Comparison of ENCODE assay signal across 12 mouse cellular contexts in genomic region chr2:166147930-166148651, GRCm38 (mm10). TPM values are rescaled to one million over a fixed set of nuclear protein-coding genes. Genes with fewer than 3 reads are reported as not detected.
A peak's percentile ranks its signal among the peaks of the same experiment; 100 is the strongest.
DNase-seq lines count a peak whose midpoint lies in the region; ATAC-seq and TF ChIP-seq lines count a peak whose summit lies in the region.
"Had no signal": no experiment of that assay in that cellular context is flagged by ENCODE, and none has a peak within 500 bp of the region (broad histone marks: within the 10 kb centered on the region; RNA-seq: fewer than 3 reads in every experiment).

No protein-coding gene starts in this region.

- DNase-seq in heart, postnatal 36 days: no peak
- peak; percentile 37 for DNase-seq in ovary, postnatal 36 days (ENCODE audit: low spot score)
- no peak for DNase-seq in ovary, postnatal 14 days (ENCODE audit: low spot score)
- no peak for DNase-seq in intestine, embryonic 14.5 days (ENCODE audit: low spot score)
- DNase-seq: cerebellum, adult 9-11 months; forebrain, postnatal 0 days; gastrocnemius, postnatal 36 days; thymus, adult 18-20 months had no signal

- no peak for TF ChIP-seq POLR2A in small intestine, adult 2 months (IDR thresholded peaks at IDR 0.05; ENCODE audit: low read depth, low read length)

- TF ChIP-seq CTCF in small intestine, adult 2 months (IDR thresholded peaks at IDR 0.05; ENCODE audit: extremely low read depth, insufficient read length, insufficient replicate concordance, low read depth, low read length): no peak

- intact Hi-C loops in heart, postnatal 36 days (cut with DNase I): no loop called here

- WGBS in heart, embryonic 16.5 days: 69% methylated on average over 10 of the region's 10 CpGs
- WGBS in intestine, embryonic 14.5 days: 71% methylated on average over 10 of the region's 10 CpGs
- WGBS in small intestine, adult 2 months: 31% methylated on average over 10 of the region's 10 CpGs
- WGBS in forebrain, embryonic 16.5 days: 83% methylated on average over 10 of the region's 10 CpGs

- no peak overlapping the region for H3K4me2 ChIP-seq in heart, embryonic 16.5 days (ENCODE audit: low read depth, low read length)
- H3K4me2 ChIP-seq in intestine, embryonic 14.5 days (ENCODE audit: low read length): no peak overlapping the region
- H3K4me2 ChIP-seq in forebrain, embryonic 16.5 days (ENCODE audit: low read length): no peak overlapping the region

- no peaks in the 10 kb centered on the region for H3K36me3 ChIP-seq in heart, embryonic 16.5 days (ENCODE audit: control insufficient read depth, insufficient read depth)
- peaks cover 5% of the 10 kb centered on the region; the same call in 1 of the 2 replicates for H3K36me3 ChIP-seq in intestine, embryonic 14.5 days (ENCODE audit: control insufficient read depth, insufficient read depth, low read length)
- no peaks in the 10 kb centered on the region for H3K36me3 ChIP-seq in small intestine, adult 2 months (ENCODE audit: control insufficient read depth, insufficient read depth, low read length)
- no peaks in the 10 kb centered on the region for H3K36me3 ChIP-seq in forebrain, embryonic 16.5 days (ENCODE audit: control insufficient read depth, insufficient read depth)

- no peak overlapping the region for H3K4me3 ChIP-seq in heart, embryonic 16.5 days (ENCODE audit: low read length)
- no peak overlapping the region for H3K4me3 ChIP-seq in intestine, embryonic 14.5 days (ENCODE audit: low read depth, low read length)
- no peak overlapping the region for H3K4me3 ChIP-seq in small intestine, adult 2 months (ENCODE audit: low read depth, low read length)
- H3K4me3 ChIP-seq in forebrain, embryonic 16.5 days (replicated peaks; ENCODE audit: low read length): no peak overlapping the region

- no peaks in the 10 kb centered on the region for H3K9me3 ChIP-seq in heart, embryonic 16.5 days (replicated peaks; ENCODE audit: control insufficient read depth, low read length)
- H3K9me3 ChIP-seq in intestine, embryonic 14.5 days (ENCODE audit: control insufficient read depth, low read length): no peaks in the 10 kb centered on the region
- no peaks in the 10 kb centered on the region for H3K9me3 ChIP-seq in forebrain, embryonic 16.5 days (ENCODE audit: control insufficient read depth, low read length)

- peak overlapping the region; percentile 56 for H3K27ac ChIP-seq in heart, embryonic 16.5 days (ENCODE audit: low read length)
- 0 out of 2 replicates have a peak overlapping the region, but pooled peaks have one; percentile 43 for H3K27ac ChIP-seq in intestine, embryonic 14.5 days (ENCODE audit: low read depth)
- H3K27ac ChIP-seq in small intestine, adult 2 months (ENCODE audit: insufficient read depth, low read depth, low read length): peak overlapping the region; percentile 70
- H3K27ac ChIP-seq in forebrain, embryonic 16.5 days (ENCODE audit: low read length): no peak overlapping the region

- H3K27me3 ChIP-seq in heart, embryonic 16.5 days (ENCODE audit: control insufficient read depth, insufficient read depth, low read length): no peaks in the 10 kb centered on the region
- no peaks in the 10 kb centered on the region for H3K27me3 ChIP-seq in intestine, embryonic 14.5 days (replicated peaks; ENCODE audit: control insufficient read depth, insufficient read depth, low read length)
- no peaks in the 10 kb centered on the region for H3K27me3 ChIP-seq in small intestine, adult 2 months (ENCODE audit: control insufficient read depth, insufficient read depth, low read length)
- H3K27me3 ChIP-seq in forebrain, embryonic 16.5 days (replicated peaks; ENCODE audit: control insufficient read depth, insufficient read depth, low read length): peaks cover 2% of the 10 kb centered on the region

- no peak for ATAC-seq in heart, embryonic 16.5 days (replicated peaks; ENCODE audit: extremely low read depth, insufficient read depth, low FRiP score)
- ATAC-seq in intestine, embryonic 14.5 days (replicated peaks; ENCODE audit: low FRiP score, low TSS enrichment, low read depth): no peak
- no peak for ATAC-seq in inflammation-experienced regulatory T-cells, adult 6 months
- no peak for ATAC-seq in forebrain, embryonic 16.5 days
- ATAC-seq: forebrain, postnatal 0 days had no signal

- peak overlapping the region; percentile 4; the same call in 1 of the 2 replicates for H3K9ac ChIP-seq in heart, embryonic 16.5 days (ENCODE audit: low read length)
- H3K9ac ChIP-seq in intestine, embryonic 14.5 days (ENCODE audit: low read length): no peak overlapping the region
- H3K9ac ChIP-seq in forebrain, embryonic 16.5 days (replicated peaks; ENCODE audit: low read depth, low read length): no peak overlapping the region
- H3K9ac ChIP-seq: forebrain, postnatal 0 days had no signal

- H3K4me1 ChIP-seq in heart, embryonic 16.5 days (ENCODE audit: control insufficient read depth, insufficient read depth, low read length): peaks cover 86% of the 10 kb centered on the region
- peaks cover 70% of the 10 kb centered on the region for H3K4me1 ChIP-seq in intestine, embryonic 14.5 days (replicated peaks; ENCODE audit: control insufficient read depth, insufficient read depth, low read length)
- H3K4me1 ChIP-seq in small intestine, adult 2 months (ENCODE audit: control insufficient read depth, insufficient read depth, insufficient read length, low read length): peaks cover 41% of the 10 kb centered on the region
- H3K4me1 ChIP-seq in forebrain, embryonic 16.5 days (replicated peaks; ENCODE audit: control insufficient read depth, insufficient read depth, low read length): peaks cover 27% of the 10 kb centered on the region

RNA-seq across cellular contexts. Expression of gene Sulf2, which starts 7.4 kb away (rescaled TPM):
- 61.8 and 73.3 TPM in 2 replicates for polyA plus RNA-seq in heart, embryonic 16.5 days (2015; fragmentation: Nextera tagmentation; extraction: Ambion mirVana)
- total RNA-seq in heart, postnatal 36 days (2021): 10 to 100 TPM; 37.9 to 42.1 TPM
- 134 TPM in 2 replicates for polyA plus RNA-seq in intestine, embryonic 14.5 days (2014; fragmentation: Nextera tagmentation; extraction: Ambion mirVana)
- 35.8 and 75.6 TPM in 2 replicates for polyA plus RNA-seq in small intestine, adult 2 months (2012; rRNA removed)
- 1 to 10 TPM; 2.5 to 3.3 (median 2.8) TPM for polyA plus RNA-seq in inflammation-experienced regulatory T-cells, adult 6 months (2017; shearing (Covaris generic))
- polyA plus RNA-seq in forebrain, embryonic 16.5 days (2015; fragmentation: Nextera tagmentation; extraction: Ambion mirVana): 28.7 and 37.6 TPM in 2 replicates
